Mouse (Mus musculus): ENCODE measurements at regions not wholly inside any gene's neighbourhood (a gene's known extent, or its start where the extent isn't known, plus 50 kb on each side); places are given as distances from the start of the nearest gene placed in this dataset.

DNA sequence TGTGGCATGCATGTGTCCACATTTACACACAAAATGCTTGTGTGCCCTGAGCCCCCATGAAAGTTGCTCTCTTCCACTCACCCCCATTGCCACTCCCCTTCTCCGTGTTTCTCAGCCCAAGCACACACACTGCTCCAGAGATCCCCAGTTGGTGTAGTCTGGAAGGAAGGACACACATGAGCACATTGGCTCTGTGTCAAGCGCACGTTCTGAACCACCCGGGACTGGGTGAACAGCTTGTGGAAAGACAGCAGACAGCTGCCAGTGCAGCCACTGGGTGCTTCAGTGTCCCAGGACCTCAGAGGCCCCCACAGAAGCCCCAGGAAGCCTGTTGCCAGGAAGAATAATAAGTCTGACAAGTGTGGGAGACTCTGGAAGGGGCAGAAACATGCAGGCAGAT, 304.2 kb downstream of the Bcor start:
- Histone ChIP-seq H3K36me3 (no peaks in the 10 kb centered on the region), H3K4me1 (replicated peaks) (peaks cover 19% of the 10 kb centered on the region), H3K9ac (no peak overlapping the region), H3K9me3 (replicated peaks) (no peaks in the 10 kb centered on the region), H3K27me3 (replicated peaks) (peaks cover 40% of the 10 kb centered on the region), H3K4me3 (no peak overlapping the region), H3K4me2 (no peak overlapping the region), H3K27ac (ENCODE audit: poor library complexity, severe bottlenecking) (no peak overlapping the region)
- WGBS: 71% methylated on average over 4 of the region's 4 CpGs
- no peak for ATAC-seq (ENCODE audit: insufficient number of reproducible peaks, low FRiP score)

DNA sequence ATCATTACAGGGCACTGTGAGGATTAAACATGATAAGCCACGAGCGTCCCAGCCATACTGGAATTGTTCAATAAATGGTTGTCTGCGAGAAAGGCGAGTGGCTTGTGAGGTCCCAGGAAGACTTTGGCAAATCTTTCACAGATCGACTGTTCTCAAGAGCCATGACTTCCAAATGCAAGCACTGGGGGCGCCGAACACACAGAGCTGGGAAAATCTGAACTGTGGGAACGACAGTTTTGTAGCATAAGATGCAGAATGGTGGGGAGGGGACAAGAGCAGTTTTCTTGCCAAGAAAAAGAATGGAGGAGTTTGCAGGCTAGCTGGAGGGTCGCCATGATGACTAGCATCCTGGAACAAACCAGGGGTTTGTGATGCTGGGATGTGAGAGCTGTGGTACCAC, 300.8 kb downstream of the Bcor start:
- H3K36me3 ChIP-seq: no peaks in the 10 kb centered on the region
- peaks cover 32% of the 10 kb centered on the region for H3K4me1 ChIP-seq (replicated peaks)
- no peak overlapping the region for H3K9ac ChIP-seq
- H3K9me3 ChIP-seq (replicated peaks): no peaks in the 10 kb centered on the region
- WGBS: 58% methylated on average over 9 of the region's 9 CpGs
- no peak for ATAC-seq (ENCODE audit: insufficient number of reproducible peaks, low FRiP score)
- H3K27me3 ChIP-seq (replicated peaks): peaks cover 45% of the 10 kb centered on the region
- H3K4me2 ChIP-seq: no peak overlapping the region
- no peak overlapping the region for H3K4me3 ChIP-seq
- no peak overlapping the region for H3K27ac ChIP-seq (ENCODE audit: poor library complexity, severe bottlenecking)

DNA sequence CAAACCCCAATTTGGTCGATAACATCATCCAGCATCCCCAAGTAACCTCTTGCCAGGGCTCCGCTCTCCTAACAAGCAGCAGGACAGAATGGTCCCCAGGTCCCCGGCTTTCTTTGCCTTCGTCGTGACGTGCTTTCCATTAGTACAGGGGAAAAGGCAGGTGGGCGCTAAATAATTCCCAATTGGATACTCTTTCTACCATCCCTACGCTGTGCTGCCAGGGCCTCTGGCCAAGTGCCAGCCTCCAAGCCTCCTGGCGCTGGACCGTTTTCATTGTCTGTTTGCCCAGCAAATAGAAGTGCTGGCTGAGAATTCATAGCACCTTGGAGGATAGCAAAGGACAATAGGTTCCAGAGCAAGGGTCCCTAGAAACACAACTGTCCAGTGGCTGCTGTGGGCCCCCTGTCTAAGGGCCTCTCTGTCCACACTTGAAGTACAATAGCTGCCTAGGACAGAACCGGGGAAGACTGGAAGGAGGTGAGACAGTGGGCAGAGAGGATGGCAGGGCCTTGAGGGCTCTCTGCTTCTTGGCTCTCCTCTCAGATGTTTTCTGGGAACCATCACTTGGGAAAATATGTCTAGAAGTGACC, 298.9 kb downstream of the Bcor start:
- no peaks in the 10 kb centered on the region for H3K9me3 ChIP-seq (replicated peaks)
- ATAC-seq (ENCODE audit: insufficient number of reproducible peaks, low FRiP score): no peak
- H3K27me3 ChIP-seq (replicated peaks): peaks cover 35% of the 10 kb centered on the region
- H3K36me3 ChIP-seq: no peaks in the 10 kb centered on the region
- no peak overlapping the region for H3K4me2 ChIP-seq
- H3K9ac ChIP-seq: no peak overlapping the region
- peaks cover 32% of the 10 kb centered on the region for H3K4me1 ChIP-seq (replicated peaks)
- no peak overlapping the region for H3K27ac ChIP-seq (ENCODE audit: poor library complexity, severe bottlenecking)
- H3K4me3 ChIP-seq: no peak overlapping the region
- 55% methylated on average over 11 of the region's 11 CpGs for WGBS

DNA sequence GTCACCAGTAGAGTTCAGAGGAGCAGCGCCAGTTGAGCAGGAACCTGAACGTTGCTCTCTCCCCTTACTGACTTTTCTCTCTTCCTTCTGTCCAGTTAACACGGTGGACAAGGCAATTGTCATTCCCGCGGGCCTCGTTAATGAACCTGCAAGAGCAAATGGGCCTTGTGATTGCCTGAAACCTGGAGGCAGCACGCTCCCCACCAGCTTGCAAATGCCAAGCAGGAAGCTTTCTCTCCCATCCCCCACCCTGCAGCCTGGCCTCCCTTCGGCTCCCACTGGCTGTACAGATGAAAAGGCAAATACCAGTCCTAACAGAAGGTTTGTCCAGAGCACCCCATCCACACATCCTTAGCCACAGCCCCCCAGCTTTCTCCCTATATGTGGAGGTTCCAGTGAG, 298.3 kb downstream of the Bcor start:
- no peak overlapping the region for H3K9ac ChIP-seq
- peaks cover 32% of the 10 kb centered on the region for H3K4me1 ChIP-seq (replicated peaks)
- no peak overlapping the region for H3K27ac ChIP-seq (ENCODE audit: poor library complexity, severe bottlenecking)
- H3K27me3 ChIP-seq (replicated peaks): peaks cover 29% of the 10 kb centered on the region
- ATAC-seq (ENCODE audit: insufficient number of reproducible peaks, low FRiP score): no peak
- H3K9me3 ChIP-seq (replicated peaks): no peaks in the 10 kb centered on the region
- H3K4me3 ChIP-seq: no peak overlapping the region
- H3K4me2 ChIP-seq: no peak overlapping the region
- H3K36me3 ChIP-seq: no peaks in the 10 kb centered on the region
- 23% methylated on average over 8 of the region's 8 CpGs for WGBS

DNA sequence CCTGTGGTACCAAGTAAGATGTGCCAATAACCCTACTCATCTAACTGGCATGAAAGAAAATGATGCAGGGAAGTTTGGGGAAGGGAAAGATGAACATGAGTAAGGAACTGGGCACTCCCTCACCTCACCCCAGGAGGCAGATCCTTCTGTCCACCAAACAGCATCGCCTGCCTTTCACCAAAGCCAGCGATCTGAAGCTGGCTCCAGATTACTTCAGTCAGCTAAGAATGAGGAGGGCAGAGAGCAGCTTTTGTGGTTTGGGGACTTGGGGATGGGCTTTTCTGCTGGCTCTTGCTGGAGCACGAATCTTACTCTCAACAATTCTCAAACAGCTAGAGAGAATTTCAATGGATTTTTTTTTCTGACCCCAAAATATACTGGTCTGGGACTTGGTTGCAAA, 297.0 kb downstream of the Bcor start:
- no peak overlapping the region for H3K4me3 ChIP-seq
- H3K27me3 ChIP-seq (replicated peaks): peaks cover 20% of the 10 kb centered on the region
- no peaks in the 10 kb centered on the region for H3K36me3 ChIP-seq
- ATAC-seq (ENCODE audit: insufficient number of reproducible peaks, low FRiP score): no peak
- H3K4me1 ChIP-seq (replicated peaks): peaks cover 32% of the 10 kb centered on the region
- H3K4me2 ChIP-seq: no peak overlapping the region
- no peak overlapping the region for H3K9ac ChIP-seq
- no peaks in the 10 kb centered on the region for H3K9me3 ChIP-seq (replicated peaks)
- WGBS: 26% methylated on average over 3 of the region's 3 CpGs
- H3K27ac ChIP-seq (ENCODE audit: poor library complexity, severe bottlenecking): peak overlapping the region; percentile 27; the same call in 1 of the 2 replicates

DNA sequence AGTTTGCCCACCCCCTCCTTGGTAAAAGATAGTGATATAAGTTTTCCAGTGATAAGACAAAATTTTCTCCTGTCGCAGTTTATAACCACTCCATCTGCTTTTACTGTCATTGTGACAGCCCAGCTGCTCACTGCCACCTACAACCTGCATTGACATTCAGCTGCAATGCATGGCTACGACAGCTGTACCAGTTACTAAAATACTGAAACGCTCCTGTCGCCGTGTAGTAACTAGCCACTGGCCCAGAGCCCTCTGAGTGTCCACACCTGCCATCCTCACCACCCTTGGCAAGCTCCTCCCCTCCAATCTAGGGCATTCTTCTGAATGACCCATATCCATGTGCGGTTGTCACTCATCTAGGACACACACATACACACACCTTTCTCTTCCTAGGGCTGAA, 286.2 kb downstream of the Bcor start:
- no peak for ATAC-seq (ENCODE audit: insufficient number of reproducible peaks, low FRiP score)
- Histone ChIP-seq H3K4me3 (no peak overlapping the region), H3K27me3 (replicated peaks) (peaks cover 11% of the 10 kb centered on the region; the same call in 1 of the 2 replicates), H3K9ac (no peak overlapping the region), H3K27ac (ENCODE audit: poor library complexity, severe bottlenecking) (no peak overlapping the region), H3K9me3 (replicated peaks) (peaks cover 4% of the 10 kb centered on the region; the same call in 1 of the 2 replicates), H3K4me2 (no peak overlapping the region), H3K4me1 (replicated peaks) (peaks cover 5% of the 10 kb centered on the region; the same call in 1 of the 2 replicates), H3K36me3 (no peaks in the 10 kb centered on the region)
- 76% methylated on average over 6 of the region's 6 CpGs for WGBS

DNA sequence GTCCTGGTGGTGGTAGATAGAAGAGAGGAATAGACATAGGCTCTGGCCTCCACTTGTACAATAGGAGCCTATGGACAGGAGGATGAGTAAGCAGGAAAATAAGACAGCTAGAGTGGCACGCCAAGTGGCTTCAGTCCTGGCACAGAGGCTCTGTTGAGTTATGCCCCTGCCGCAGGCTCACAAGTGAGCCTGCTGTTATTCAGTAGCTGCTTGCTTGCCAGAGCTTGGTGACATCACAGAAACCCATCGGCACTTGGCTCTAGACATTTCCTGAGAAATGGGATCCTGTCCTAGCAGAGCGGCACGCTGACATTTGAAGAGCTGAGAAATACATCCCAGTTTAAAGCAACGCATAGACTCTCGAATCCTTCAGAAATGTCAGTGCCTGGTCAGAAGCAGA, 283.5 kb downstream of the Bcor start:
- H3K4me1 ChIP-seq (replicated peaks): peaks cover 5% of the 10 kb centered on the region; the same call in 1 of the 2 replicates
- H3K9ac ChIP-seq: no peak overlapping the region
- H3K4me2 ChIP-seq: no peak overlapping the region
- no peaks in the 10 kb centered on the region for H3K36me3 ChIP-seq
- no peak overlapping the region for H3K4me3 ChIP-seq
- no peak for ATAC-seq (ENCODE audit: insufficient number of reproducible peaks, low FRiP score)
- 73% methylated on average over 7 of the region's 7 CpGs for WGBS
- peaks cover 17% of the 10 kb centered on the region; the same call in 1 of the 2 replicates for H3K27me3 ChIP-seq (replicated peaks)
- no peak overlapping the region for H3K27ac ChIP-seq (ENCODE audit: poor library complexity, severe bottlenecking)
- no peaks in the 10 kb centered on the region for H3K9me3 ChIP-seq (replicated peaks)

DNA sequence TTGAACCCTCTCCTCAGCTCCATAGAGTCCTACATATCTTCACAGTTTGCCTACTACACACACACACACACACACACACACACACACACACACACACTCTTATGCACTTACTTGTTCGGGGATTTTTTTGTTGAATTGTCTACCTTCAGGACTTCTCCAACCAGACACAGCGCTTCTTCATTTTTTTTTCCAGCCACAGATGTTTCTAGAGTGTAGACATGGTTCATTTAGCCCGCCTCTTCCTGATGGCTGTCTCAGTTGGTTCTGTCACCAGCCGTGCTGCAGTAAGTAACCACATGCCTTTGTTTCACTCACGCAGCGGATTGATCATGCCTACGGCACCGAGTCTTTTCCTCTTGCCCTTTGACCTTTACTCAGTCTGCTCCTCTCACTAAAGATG, 282.1 kb downstream of the Bcor start:
- H3K27ac ChIP-seq (ENCODE audit: poor library complexity, severe bottlenecking): no peak overlapping the region
- H3K4me3 ChIP-seq: no peak overlapping the region
- peaks cover 31% of the 10 kb centered on the region for H3K27me3 ChIP-seq (replicated peaks)
- no peak overlapping the region for H3K4me2 ChIP-seq
- H3K4me1 ChIP-seq (replicated peaks): peaks cover 5% of the 10 kb centered on the region; the same call in 1 of the 2 replicates
- H3K36me3 ChIP-seq: no peaks in the 10 kb centered on the region
- H3K9me3 ChIP-seq (replicated peaks): no peaks in the 10 kb centered on the region
- H3K9ac ChIP-seq: no peak overlapping the region
- ATAC-seq (ENCODE audit: insufficient number of reproducible peaks, low FRiP score): no peak
- WGBS: 73% methylated on average over 8 of the region's 8 CpGs

DNA sequence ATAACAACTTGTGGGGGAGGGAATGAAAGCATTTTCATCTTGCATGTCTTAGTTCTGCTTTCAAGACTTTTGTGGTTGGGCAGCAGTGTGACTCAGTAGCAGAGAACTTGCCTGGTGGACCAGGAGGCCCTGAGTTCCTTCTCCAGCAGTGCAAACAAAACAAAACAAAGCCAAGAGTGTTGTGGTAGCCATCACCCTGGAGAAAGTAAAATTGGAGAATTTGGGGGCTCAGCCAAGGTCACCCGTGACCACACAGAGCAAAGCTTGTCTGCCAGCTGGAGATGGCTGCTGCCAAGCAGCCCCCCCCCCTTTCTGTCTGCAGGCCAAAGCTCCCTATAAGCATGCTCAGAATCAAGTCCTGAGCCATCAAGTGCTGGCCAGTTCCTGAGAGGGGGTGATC, 279.2 kb downstream of the Bcor start:
- ATAC-seq (ENCODE audit: insufficient number of reproducible peaks, low FRiP score): no peak
- Histone ChIP-seq H3K4me2 (no peak overlapping the region), H3K4me1 (replicated peaks) (no peaks in the 10 kb centered on the region), H3K4me3 (no peak overlapping the region), H3K27ac (ENCODE audit: poor library complexity, severe bottlenecking) (no peak overlapping the region), H3K27me3 (replicated peaks) (peaks cover 33% of the 10 kb centered on the region), H3K9me3 (replicated peaks) (no peaks in the 10 kb centered on the region), H3K36me3 (no peaks in the 10 kb centered on the region), H3K9ac (no peak overlapping the region)
- whole genome bisulfite sequencing: 74% methylated on average over 1 of the region's 1 CpGs

DNA sequence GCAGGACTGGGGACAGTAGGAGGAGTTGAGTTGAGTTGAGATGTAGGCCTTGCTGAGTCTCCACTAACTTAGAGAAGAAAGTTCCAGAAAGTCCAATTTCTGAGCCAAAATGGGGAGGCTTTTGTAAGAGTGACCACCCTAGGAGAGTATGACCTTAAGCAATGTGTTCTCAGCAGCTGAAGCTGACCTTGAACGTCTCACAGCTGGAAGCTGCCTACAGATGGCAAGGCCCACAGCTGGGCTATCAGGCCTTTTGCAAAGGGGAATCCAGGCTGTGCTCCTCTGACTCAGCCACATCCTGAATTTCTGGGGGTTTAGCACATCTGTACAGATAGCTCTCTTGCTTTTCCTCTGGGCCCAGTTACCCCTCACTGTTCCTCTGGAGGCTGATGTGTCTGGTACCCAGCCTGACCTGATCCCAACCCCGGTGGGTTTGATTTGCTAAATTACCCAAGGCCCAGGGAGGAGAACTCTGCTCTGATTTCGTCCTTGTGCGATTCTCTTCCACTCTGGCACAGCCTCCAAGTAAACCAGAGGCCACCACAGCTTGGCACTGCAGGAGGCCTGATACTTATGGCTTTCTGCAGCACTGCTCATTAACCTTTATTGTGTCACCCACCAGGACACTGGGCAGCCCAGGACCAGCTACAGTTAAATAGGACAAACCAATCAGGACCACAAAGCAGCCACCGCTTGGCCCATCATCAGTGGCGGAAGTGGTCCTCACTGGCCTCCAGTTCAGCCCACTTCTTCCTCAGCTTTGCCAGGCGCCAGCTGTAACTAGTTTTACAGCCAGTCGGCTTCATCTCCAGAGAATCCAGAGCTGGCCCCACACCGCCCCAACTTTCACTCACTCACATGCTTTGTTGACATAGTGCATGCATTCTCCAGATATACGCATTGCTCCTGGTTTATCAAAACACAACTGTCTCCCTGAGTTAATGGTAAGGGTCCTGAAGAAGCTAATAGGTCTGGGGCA, 276.1 kb downstream of the Bcor start:
- Histone ChIP-seq H3K4me2 (no peak overlapping the region), H3K4me1 (replicated peaks) (no peaks in the 10 kb centered on the region), H3K4me3 (no peak overlapping the region), H3K36me3 (no peaks in the 10 kb centered on the region), H3K27ac (ENCODE audit: poor library complexity, severe bottlenecking) (no peak overlapping the region), H3K9ac (no peak overlapping the region), H3K9me3 (replicated peaks) (no peaks in the 10 kb centered on the region), H3K27me3 (replicated peaks) (peaks cover 34% of the 10 kb centered on the region)
- WGBS: 65% methylated on average over 10 of the region's 10 CpGs
- ATAC-seq (ENCODE audit: insufficient number of reproducible peaks, low FRiP score): no peak

DNA sequence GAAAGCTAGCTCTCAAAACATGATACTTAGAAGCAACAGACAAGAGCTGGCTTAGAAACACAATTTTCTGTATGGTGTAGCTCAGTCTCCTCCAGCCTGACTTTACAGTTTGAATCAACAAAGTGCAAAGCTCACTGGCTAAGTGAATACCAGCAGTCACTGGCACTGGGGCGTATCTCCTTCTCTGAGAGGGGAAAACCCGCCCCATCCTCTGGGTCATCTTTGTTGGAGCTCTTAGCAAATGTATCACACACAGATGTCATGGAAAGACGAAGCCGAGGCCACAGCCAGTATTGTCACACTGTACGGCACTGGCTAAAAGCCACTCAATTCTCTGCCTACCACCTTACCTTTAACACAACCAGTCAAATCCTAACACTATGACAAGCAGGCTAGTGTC, 267.8 kb downstream of the Bcor start:
- Histone ChIP-seq H3K4me1 (replicated peaks) (peaks cover 28% of the 10 kb centered on the region), H3K9ac (no peak overlapping the region), H3K36me3 (no peaks in the 10 kb centered on the region), H3K4me2 (no peak overlapping the region), H3K4me3 (no peak overlapping the region), H3K27ac (ENCODE audit: poor library complexity, severe bottlenecking) (no peak overlapping the region), H3K9me3 (replicated peaks) (no peaks in the 10 kb centered on the region), H3K27me3 (replicated peaks) (peaks cover 25% of the 10 kb centered on the region; the same call in 1 of the 2 replicates)
- ATAC-seq (ENCODE audit: insufficient number of reproducible peaks, low FRiP score): no peak
- 81% methylated on average over 5 of the region's 5 CpGs for WGBS

Measured in heart, embryonic 12.5 days (tissue).